Mouse (Mus musculus): ENCODE measurements around the gene Mtch2. TPM values are rescaled to one million over a fixed set of nuclear protein-coding genes. Genes with fewer than 3 reads are reported as not detected.

Gene Mtch2
- polyA plus RNA-seq, 1 experiment from 2014 or later = 291 TPM

- 95% methylated on average over 2 of the region's 2 CpGs for WGBS
- Histone ChIP-seq H3K9ac (ENCODE audit: low read length) (no peak overlapping the region), H3K36me3 (ENCODE audit: control insufficient read depth, insufficient read depth, low read length) (peaks cover 16% of the 10 kb centered on the region)
Observed at GRCm38 (mm10) chr2:90906721-90907120, 59.8 kb downstream of the Mtch2 start.

GRCm38 (mm10) chr2:90910861-90911260, 63.9 kb downstream of the Mtch2 start:
- Histone ChIP-seq H3K9ac (ENCODE audit: low read length) (no peak overlapping the region), H3K4me1 (ENCODE audit: control insufficient read depth, insufficient read depth, low read length) (no peaks in the 10 kb centered on the region), H3K36me3 (ENCODE audit: control insufficient read depth, insufficient read depth, low read length) (peaks cover 18% of the 10 kb centered on the region), H3K27me3 (ENCODE audit: control insufficient read depth, insufficient read depth, low read length) (no peaks in the 10 kb centered on the region), H3K4me3 (ENCODE audit: low read depth, low read length) (no peak overlapping the region), H3K9me3 (ENCODE audit: control insufficient read depth, low read length) (no peaks in the 10 kb centered on the region), H3K4me2 (ENCODE audit: low read depth) (no peak overlapping the region), H3K27ac (ENCODE audit: low read depth, low read length) (no peak overlapping the region)
- WGBS = 75% methylated on average over 1 of the region's 1 CpGs
- no peak for ATAC-seq (ENCODE audit: insufficient read depth, low FRiP score, low TSS enrichment)
- DNase-seq (ENCODE audit: low spot score) = no peak

More at GRCm38 (mm10) chr2:90906721-90907120, 59.8 kb downstream of the Mtch2 start:
- Histone ChIP-seq H3K4me2 (ENCODE audit: low read depth) (no peak overlapping the region), H3K4me1 (ENCODE audit: control insufficient read depth, insufficient read depth, low read length) (peaks cover 8% of the 10 kb centered on the region), H3K4me3 (ENCODE audit: low read depth, low read length) (no peak overlapping the region), H3K27me3 (ENCODE audit: control insufficient read depth, insufficient read depth, low read length) (no peaks in the 10 kb centered on the region), H3K27ac (ENCODE audit: low read depth, low read length) (no peak overlapping the region), H3K9me3 (ENCODE audit: control insufficient read depth, low read length) (no peaks in the 10 kb centered on the region)
- DNase-seq (ENCODE audit: low spot score) (no peak), ATAC-seq (ENCODE audit: insufficient read depth, low FRiP score, low TSS enrichment) (no peak)

DNA sequence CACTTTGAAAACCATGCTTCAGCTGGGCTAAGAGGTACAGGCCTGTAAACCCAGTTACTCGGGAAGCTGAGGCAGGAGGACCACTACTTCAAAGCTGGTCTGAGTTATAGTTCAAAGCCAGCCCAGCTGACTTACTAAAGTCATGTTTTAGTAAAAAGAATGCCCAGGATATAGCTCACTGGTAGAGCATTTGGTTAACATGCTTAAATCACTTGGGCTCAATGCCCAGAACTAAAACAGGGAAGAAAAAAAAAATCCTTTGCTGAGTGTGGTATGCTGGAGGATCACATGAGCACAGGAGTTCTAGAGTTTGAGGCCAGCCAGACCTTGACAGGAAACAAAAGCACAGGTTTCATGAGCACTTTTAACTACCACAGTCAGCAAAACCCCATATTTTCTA, 64.7 kb downstream of the Mtch2 start:
- no peak overlapping the region for H3K4me2 ChIP-seq (ENCODE audit: low read depth)
- H3K9me3 ChIP-seq (ENCODE audit: control insufficient read depth, low read length) = no peaks in the 10 kb centered on the region
- H3K27me3 ChIP-seq (ENCODE audit: control insufficient read depth, insufficient read depth, low read length) = no peaks in the 10 kb centered on the region
- no peak for ATAC-seq (ENCODE audit: insufficient read depth, low FRiP score, low TSS enrichment)
- H3K27ac ChIP-seq (ENCODE audit: low read depth, low read length) = no peak overlapping the region
- peaks cover 18% of the 10 kb centered on the region for H3K36me3 ChIP-seq (ENCODE audit: control insufficient read depth, insufficient read depth, low read length)
- H3K9ac ChIP-seq (ENCODE audit: low read length) = no peak overlapping the region
- 83% methylated on average over 1 of the region's 1 CpGs for WGBS
- H3K4me3 ChIP-seq (ENCODE audit: low read depth, low read length) = no peak overlapping the region
- no peak for DNase-seq (ENCODE audit: low spot score)
- H3K4me1 ChIP-seq (ENCODE audit: control insufficient read depth, insufficient read depth, low read length) = no peaks in the 10 kb centered on the region

DNA sequence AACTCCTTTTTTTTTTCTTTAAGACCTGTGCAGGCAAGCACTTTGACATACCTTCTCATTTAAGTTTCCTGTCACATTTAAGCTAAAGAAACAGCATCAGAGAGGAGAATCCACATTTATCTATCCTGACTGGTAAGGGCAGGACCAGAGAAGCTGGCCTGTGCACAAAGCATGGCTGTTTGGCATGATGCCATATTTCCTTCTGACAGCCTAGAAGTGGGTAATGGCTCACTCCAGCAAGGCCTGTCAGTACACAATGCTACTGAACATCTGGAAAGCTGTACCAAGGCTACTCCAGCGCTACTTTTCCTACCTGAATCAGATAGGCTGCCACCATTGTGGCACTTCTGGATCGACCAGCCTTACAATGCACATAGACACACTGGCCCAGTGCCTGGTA, 66.7 kb downstream of the Mtch2 start:
- WGBS = 95% methylated on average over 2 of the region's 2 CpGs
- Histone ChIP-seq H3K4me3 (ENCODE audit: low read depth, low read length) (no peak overlapping the region), H3K36me3 (ENCODE audit: control insufficient read depth, insufficient read depth, low read length) (peaks cover 15% of the 10 kb centered on the region), H3K4me2 (ENCODE audit: low read depth) (no peak overlapping the region), H3K4me1 (ENCODE audit: control insufficient read depth, insufficient read depth, low read length) (peaks cover 6% of the 10 kb centered on the region; the same call in 1 of the 2 replicates), H3K27ac (ENCODE audit: low read depth, low read length) (no peak overlapping the region), H3K9me3 (ENCODE audit: control insufficient read depth, low read length) (no peaks in the 10 kb centered on the region), H3K9ac (ENCODE audit: low read length) (no peak overlapping the region), H3K27me3 (ENCODE audit: control insufficient read depth, insufficient read depth, low read length) (no peaks in the 10 kb centered on the region)
- no peak for ATAC-seq (ENCODE audit: insufficient read depth, low FRiP score, low TSS enrichment)
- DNase-seq (ENCODE audit: low spot score) = no peak

DNA sequence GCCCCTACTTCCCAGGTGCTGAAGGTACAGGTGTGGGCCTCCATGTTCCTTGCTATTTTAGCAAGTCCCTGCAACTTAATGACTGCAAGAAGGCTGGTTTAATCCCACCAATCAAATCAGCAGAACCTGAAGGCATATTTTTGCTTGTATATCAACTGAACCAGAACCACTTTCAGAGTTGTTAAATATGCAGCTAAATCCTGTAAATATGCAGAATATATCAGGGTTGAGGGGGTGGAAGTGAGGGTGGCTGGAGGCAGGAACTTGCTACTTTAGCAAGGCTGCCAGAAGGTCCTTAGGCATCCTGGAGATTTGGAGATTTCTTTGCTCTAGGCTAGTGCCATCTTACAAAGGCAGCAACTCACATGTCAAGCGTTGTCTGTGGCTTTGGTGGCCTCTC, 68.6 kb downstream of the Mtch2 start:
- Histone ChIP-seq H3K27ac (ENCODE audit: low read depth, low read length) (no peak overlapping the region), H3K9ac (ENCODE audit: low read length) (no peak overlapping the region), H3K9me3 (ENCODE audit: control insufficient read depth, low read length) (no peaks in the 10 kb centered on the region), H3K4me3 (ENCODE audit: low read depth, low read length) (no peak overlapping the region), H3K27me3 (ENCODE audit: control insufficient read depth, insufficient read depth, low read length) (no peaks in the 10 kb centered on the region), H3K4me2 (ENCODE audit: low read depth) (no peak overlapping the region; the same call in 1 of the 2 replicates), H3K36me3 (ENCODE audit: control insufficient read depth, insufficient read depth, low read length) (peaks cover 5% of the 10 kb centered on the region), H3K4me1 (ENCODE audit: control insufficient read depth, insufficient read depth, low read length) (peaks cover 6% of the 10 kb centered on the region; the same call in 1 of the 2 replicates)
- ATAC-seq (ENCODE audit: insufficient read depth, low FRiP score, low TSS enrichment) = no peak
- 88% methylated on average over 1 of the region's 1 CpGs for WGBS
- DNase-seq (ENCODE audit: low spot score) = no peak

Other genes with a start within 250 kb of the Mtch2 start
- gene Nup160, start 169.9 kb upstream of the Mtch2 start, polyA plus RNA-seq (2014; fragmentation: Nextera tagmentation; extraction: Ambion mirVana) = 61.0 and 64.0 TPM in 2 replicates
- 104 and 105 TPM in 2 replicates for gene Fnbp4, start 101.8 kb upstream of the Mtch2 start, polyA plus RNA-seq (2014; fragmentation: Nextera tagmentation; extraction: Ambion mirVana)
- gene Agbl2, start 64.4 kb upstream of the Mtch2 start, polyA plus RNA-seq (2014; fragmentation: Nextera tagmentation; extraction: Ambion mirVana) = 0.37 and 0.64 TPM in 2 replicates
- 20.6 and 22.5 TPM in 2 replicates for gene C1qtnf4, start 38.7 kb downstream of the Mtch2 start, polyA plus RNA-seq (2014; fragmentation: Nextera tagmentation; extraction: Ambion mirVana)
- 48.2 and 49.5 TPM in 2 replicates for gene Kbtbd4, start 57.6 kb downstream of the Mtch2 start, polyA plus RNA-seq (2014; fragmentation: Nextera tagmentation; extraction: Ambion mirVana)
- gene Ndufs3, start 57.7 kb downstream of the Mtch2 start, polyA plus RNA-seq (2014; fragmentation: Nextera tagmentation; extraction: Ambion mirVana) = 187 and 191 TPM in 2 replicates
- 98.7 and 109 TPM in 2 replicates for gene Celf1, start 93.2 kb downstream of the Mtch2 start, polyA plus RNA-seq (2014; fragmentation: Nextera tagmentation; extraction: Ambion mirVana)
- gene Rapsn, start 188.5 kb downstream of the Mtch2 start, polyA plus RNA-seq (2014; fragmentation: Nextera tagmentation; extraction: Ambion mirVana) = 3.7 and 5.5 TPM in 2 replicates
- 387 and 389 TPM in 2 replicates for gene Psmc3, start 206.9 kb downstream of the Mtch2 start, polyA plus RNA-seq (2014; fragmentation: Nextera tagmentation; extraction: Ambion mirVana)
- gene Slc39a13, start 223.3 kb downstream of the Mtch2 start, polyA plus RNA-seq (2014; fragmentation: Nextera tagmentation; extraction: Ambion mirVana) = 21.9 and 27.6 TPM in 2 replicates
- 2.8 and 4.2 TPM in 2 replicates for gene Spi1, start 235.2 kb downstream of the Mtch2 start, polyA plus RNA-seq (2014; fragmentation: Nextera tagmentation; extraction: Ambion mirVana)